In genomic region chrX:166344228-166345015, GRCm38 (mm10) we compare ENCODE assay signal across 8 mouse cellular contexts.
DNase-seq lines count a peak whose midpoint lies in the region; ATAC-seq and TF ChIP-seq lines count a peak whose summit lies in the region.

No protein-coding gene starts in this region.

- H3K9ac ChIP-seq in hindbrain, embryonic 11.5 days (ENCODE audit: low read depth, low read length): peak overlapping the region; percentile 59
- no peak overlapping the region for H3K9ac ChIP-seq in limb, embryonic 14.5 days (ENCODE audit: low read depth, low read length, severe bottlenecking)

- H3K36me3 ChIP-seq in hindbrain, embryonic 11.5 days (ENCODE audit: control insufficient read depth, insufficient read depth, low read length): no peaks in the 10 kb centered on the region
- no peaks in the 10 kb centered on the region for H3K36me3 ChIP-seq in limb, embryonic 14.5 days (ENCODE audit: control insufficient read depth, insufficient read depth, low read length)

- ATAC-seq in hindbrain, embryonic 11.5 days (ENCODE audit: low FRiP score): peak; percentile 95
- no peak for ATAC-seq in limb, embryonic 14.5 days (ENCODE audit: low FRiP score, low read depth)
- no peak for ATAC-seq in granulocyte monocyte progenitor cell, adult 5-6 weeks (replicated peaks; ENCODE audit: poor library complexity, severe bottlenecking)

- peak; percentile 46 for DNase-seq in layer of hippocampus, adult 11-12 months (ENCODE audit: low spot score)
- no peak for DNase-seq in layer of hippocampus, adult 9-10 months (ENCODE audit: low spot score)
- peak; percentile 67 for DNase-seq in hindbrain, embryonic 11.5 days (ENCODE audit: low spot score)
- DNase-seq in limb, embryonic 14.5 days (ENCODE audit: low spot score): no peak
- peak; percentile 49 to 56 for DNase-seq in right cerebral cortex, postnatal 36 days (ENCODE audit: low spot score in 2 of 2)
- DNase-seq in ovary, postnatal 14 days (ENCODE audit: low spot score): no peak

- peaks cover 3% of the 10 kb centered on the region for H3K4me1 ChIP-seq in cortical plate, adult 2 months (ENCODE audit: control insufficient read depth, insufficient read depth, low read length)
- H3K4me1 ChIP-seq in hindbrain, embryonic 11.5 days (replicated peaks; ENCODE audit: control insufficient read depth, insufficient read depth, low read length): no peaks in the 10 kb centered on the region
- H3K4me1 ChIP-seq in limb, embryonic 14.5 days (ENCODE audit: control insufficient read depth, insufficient read depth, low read length): no peaks in the 10 kb centered on the region

- H3K27me3 ChIP-seq in hindbrain, embryonic 11.5 days (ENCODE audit: control insufficient read depth, insufficient read depth, low read length): no peaks in the 10 kb centered on the region
- no peaks in the 10 kb centered on the region for H3K27me3 ChIP-seq in limb, embryonic 14.5 days (ENCODE audit: control insufficient read depth, insufficient read depth, low read length)

- peak overlapping the region; percentile 99 for H3K27ac ChIP-seq in cortical plate, adult 2 months (ENCODE audit: insufficient read depth, low read length)
- peak overlapping the region; percentile 88 for H3K27ac ChIP-seq in hindbrain, embryonic 11.5 days (ENCODE audit: low read depth, low read length)
- no peak overlapping the region for H3K27ac ChIP-seq in limb, embryonic 14.5 days (replicated peaks; ENCODE audit: low read depth, low read length)

- TF ChIP-seq CTCF in cortical plate, adult 2 months (IDR thresholded peaks at IDR 0.05; ENCODE audit: extremely low read depth, insufficient read depth, low read length): no peak

- WGBS in hindbrain, embryonic 11.5 days: 25% methylated on average over 10 of the region's 10 CpGs
- WGBS in limb, embryonic 14.5 days: 33% methylated on average over 10 of the region's 10 CpGs

- H3K9me3 ChIP-seq in hindbrain, embryonic 11.5 days (ENCODE audit: control insufficient read depth, low read length): no peaks in the 10 kb centered on the region
- H3K9me3 ChIP-seq in limb, embryonic 14.5 days (ENCODE audit: control insufficient read depth, low read length): no peaks in the 10 kb centered on the region

- H3K4me3 ChIP-seq in cortical plate, adult 2 months (ENCODE audit: insufficient read depth, low read length): peak overlapping the region; percentile 66
- H3K4me3 ChIP-seq in hindbrain, embryonic 11.5 days (ENCODE audit: low read depth, low read length): peak overlapping the region; percentile 39
- H3K4me3 ChIP-seq in limb, embryonic 14.5 days (replicated peaks; ENCODE audit: low read length): peak overlapping the region; percentile 8; the same call in 1 of the 2 replicates

- peak overlapping the region; percentile 14; the same call in 1 of the 2 replicates for H3K4me2 ChIP-seq in hindbrain, embryonic 11.5 days (replicated peaks; ENCODE audit: low read depth, low read length)
- peak overlapping the region; percentile 29; the same call in 1 of the 2 replicates for H3K4me2 ChIP-seq in limb, embryonic 14.5 days (replicated peaks; ENCODE audit: low read depth, low read length, severe bottlenecking)

- TF ChIP-seq POLR2A in cortical plate, adult 2 months (IDR thresholded peaks at IDR 0.05; ENCODE audit: extremely low read depth, insufficient read depth, low read length): peak; percentile 74
- TF ChIP-seq POLR2A in limb, embryonic 14.5 days (IDR thresholded peaks at IDR 0.05; ENCODE audit: borderline replicate concordance, extremely low read depth, insufficient read depth, insufficient read length): no peak

Comparison
In these comparisons a context has a peak if more than half of its experiments do, and no peak if none do; other contexts are left out.
1. DNase-seq: peak in layer of hippocampus, adult 11-12 months (single experiment), hindbrain, embryonic 11.5 days (single experiment) and right cerebral cortex, postnatal 36 days (2 of 2); none in layer of hippocampus, adult 9-10 months (single experiment), limb, embryonic 14.5 days (single experiment) and ovary, postnatal 14 days (single experiment).
2. H3K4me3 ChIP-seq: peak in every context shown above with its lines; median percentile 66 in cortical plate, adult 2 months; 39 in hindbrain, embryonic 11.5 days; 8 in limb, embryonic 14.5 days.